Mouse (Mus musculus) stomach, postnatal 0 days (tissue): ENCODE data around the gene Mydgf.

ENCODE experiments used
- CTCF ChIP-seq: IDR thresholded peaks from 2 replicates; pipeline ENCODE4 v1.5.1; 2016; ENCODE audit warnings: antibody characterized with exemption, low read depth, mild to moderate bottlenecking, moderate library complexity
- EP300 ChIP-seq: optimal IDR thresholded peaks from 2 replicates; pipeline ENCODE3; 2016; ENCODE audit warnings: antibody characterized with exemption

DNA sequence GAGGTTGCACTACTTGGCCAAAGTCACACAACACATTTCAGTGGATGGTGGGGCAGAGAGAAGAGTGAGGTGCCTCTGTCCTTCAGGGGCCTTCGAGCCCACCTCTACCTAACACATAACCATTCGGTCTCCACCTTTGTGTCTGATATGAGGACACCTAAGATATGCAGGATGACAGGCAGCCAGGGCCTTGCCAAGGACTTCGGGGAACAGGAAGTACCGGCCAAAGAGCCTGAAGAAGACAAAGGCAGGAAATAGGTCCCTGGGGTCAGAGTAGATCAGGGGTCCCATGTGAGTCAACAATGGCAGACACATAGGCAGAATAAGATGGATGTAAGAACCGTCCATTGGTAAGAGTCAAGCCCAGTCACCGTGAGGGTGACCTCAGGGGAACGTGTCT lies 47.2 kb downstream of the Mydgf start:
- TF ChIP-seq CTCF (no peak), EP300 (no peak)
